Mouse (Mus musculus) liver, embryonic 11.5 days (tissue): ENCODE data around the gene Fank1. TPM values are rescaled to one million over a fixed set of nuclear protein-coding genes. Genes with fewer than 3 reads are reported as not detected.
"Not testable (repeated sequence)": the region's sequence is repeated elsewhere in the genome, so short reads cannot be mapped to it uniquely, and the experiment has no call there.

Experiments
- ATAC-seq: fragments of 200-750 bp; cut with Nextera tagmentation; replicated peaks from 2 replicates; pipeline ENCODE4 v1.8.0; 2017; ENCODE audit warnings: moderate number of reproducible peaks, mild to moderate bottlenecking, moderate TSS enrichment, moderate library complexity; ENCODE audit not compliant: low FRiP score
- DNase-seq: peaks from one replicate; pipeline ENCODE4 v3.0.0-alpha.2; 2017; ENCODE audit warnings: low spot score
- H3K27ac ChIP-seq: fragments of 300-500 bp; sonication (generic); 2 replicates; pipeline ENCODE4 v1.5.1; 2014; ENCODE audit warnings: mild to moderate bottlenecking, low read depth, low read length, control low read depth
- H3K27me3 ChIP-seq: fragments of 300-500 bp; sonication (generic); replicated peaks from 2 replicates; pipeline ENCODE4 v1.6.1; 2014; ENCODE audit warnings: low read length, mixed read lengths; ENCODE audit not compliant: control insufficient read depth, insufficient read depth
- H3K36me3 ChIP-seq: fragments of 300-500 bp; sonication (generic); 2 replicates; pipeline ENCODE4 v1.6.1; 2014; ENCODE audit warnings: mild to moderate bottlenecking, low read length, moderate library complexity, mixed read lengths; ENCODE audit not compliant: control insufficient read depth, insufficient read depth
- H3K4me1 ChIP-seq: fragments of 300-500 bp; sonication (generic); replicated peaks from 2 replicates; pipeline ENCODE4 v1.6.1; 2014; ENCODE audit warnings: low read length, mixed read lengths; ENCODE audit not compliant: control insufficient read depth, insufficient read depth
- H3K4me2 ChIP-seq: fragments of 300-500 bp; sonication (generic); 2 replicates; pipeline ENCODE4 v1.6.1; 2014; ENCODE audit warnings: mild to moderate bottlenecking, control low read depth, moderate library complexity
- H3K4me3 ChIP-seq: fragments of 300-500 bp; sonication (generic); 2 replicates; pipeline ENCODE4 v1.5.1; 2014; ENCODE audit warnings: low read depth, low read length, control low read depth
- H3K9ac ChIP-seq: fragments of 300-500 bp; sonication (generic); 2 replicates; pipeline ENCODE4 v1.6.1; 2014; ENCODE audit warnings: low read depth, low read length, control low read depth
- H3K9me3 ChIP-seq: fragments of 300-500 bp; sonication (generic); 2 replicates; pipeline ENCODE4 v1.6.1; 2016; ENCODE audit warnings: low read length, inconsistent platforms, mixed read lengths; ENCODE audit not compliant: control insufficient read depth
- WGBS: fragments of 180-500 bp; shearing (Covaris S2); extraction: QIAGEN DNeasy Blood & Tissue Kit; methylation state at CpG from one replicate; pipeline ENCODE4 v1.1.7; 2014; 5-methylcytosine and 5-hydroxymethylcytosine counted together
- polyA plus RNA-seq: library from polyadenylated mRNA; unstranded; fragments of >200 nt; fragmentation: Nextera tagmentation; extraction: Ambion mirVana; gene quantifications from 2 replicates; pipeline ENCODE4 v1.2.1, GENCODE M21; 2014

Fank1 gene
- polyA plus RNA-seq, 1 experiment from 2014 or later: not detected

DNA sequence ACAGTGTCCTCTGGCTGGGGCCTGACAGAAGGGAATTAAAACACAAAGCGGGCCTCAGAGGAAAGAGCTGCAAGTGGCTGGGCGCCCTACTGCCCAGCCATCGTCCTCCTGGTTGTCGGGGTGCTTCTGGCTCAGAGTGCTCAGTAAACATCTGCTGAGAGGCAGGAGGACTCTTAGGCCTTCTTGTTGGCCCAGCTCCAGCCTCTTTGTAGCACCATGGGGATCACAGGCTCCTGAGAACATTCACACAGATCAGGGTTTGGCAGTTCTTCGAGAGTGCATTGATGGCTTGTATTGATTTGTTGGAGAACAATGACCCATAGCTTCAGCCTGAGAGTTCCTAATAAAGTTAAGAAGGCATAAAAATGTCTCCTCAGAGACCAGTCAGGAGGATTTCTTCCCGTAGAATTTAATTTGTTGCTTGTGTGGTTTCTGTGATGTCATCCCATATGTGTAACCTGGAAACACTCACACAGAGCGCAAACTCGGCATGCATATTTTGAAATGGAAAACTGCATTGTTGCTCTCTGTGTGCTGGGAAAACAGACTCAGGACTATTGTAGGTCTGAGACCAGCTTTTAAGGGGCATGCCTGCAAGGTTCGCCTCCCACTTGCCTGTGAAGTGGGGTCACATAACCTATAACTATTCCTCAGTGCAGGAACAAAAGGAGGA lies 108.2 kb downstream of the Fank1 start:
- H3K9me3 ChIP-seq, H3K4me3 ChIP-seq: not testable (repeated sequence)
- WGBS: 88% methylated on average over 5 of the region's 9 CpGs

DNA sequence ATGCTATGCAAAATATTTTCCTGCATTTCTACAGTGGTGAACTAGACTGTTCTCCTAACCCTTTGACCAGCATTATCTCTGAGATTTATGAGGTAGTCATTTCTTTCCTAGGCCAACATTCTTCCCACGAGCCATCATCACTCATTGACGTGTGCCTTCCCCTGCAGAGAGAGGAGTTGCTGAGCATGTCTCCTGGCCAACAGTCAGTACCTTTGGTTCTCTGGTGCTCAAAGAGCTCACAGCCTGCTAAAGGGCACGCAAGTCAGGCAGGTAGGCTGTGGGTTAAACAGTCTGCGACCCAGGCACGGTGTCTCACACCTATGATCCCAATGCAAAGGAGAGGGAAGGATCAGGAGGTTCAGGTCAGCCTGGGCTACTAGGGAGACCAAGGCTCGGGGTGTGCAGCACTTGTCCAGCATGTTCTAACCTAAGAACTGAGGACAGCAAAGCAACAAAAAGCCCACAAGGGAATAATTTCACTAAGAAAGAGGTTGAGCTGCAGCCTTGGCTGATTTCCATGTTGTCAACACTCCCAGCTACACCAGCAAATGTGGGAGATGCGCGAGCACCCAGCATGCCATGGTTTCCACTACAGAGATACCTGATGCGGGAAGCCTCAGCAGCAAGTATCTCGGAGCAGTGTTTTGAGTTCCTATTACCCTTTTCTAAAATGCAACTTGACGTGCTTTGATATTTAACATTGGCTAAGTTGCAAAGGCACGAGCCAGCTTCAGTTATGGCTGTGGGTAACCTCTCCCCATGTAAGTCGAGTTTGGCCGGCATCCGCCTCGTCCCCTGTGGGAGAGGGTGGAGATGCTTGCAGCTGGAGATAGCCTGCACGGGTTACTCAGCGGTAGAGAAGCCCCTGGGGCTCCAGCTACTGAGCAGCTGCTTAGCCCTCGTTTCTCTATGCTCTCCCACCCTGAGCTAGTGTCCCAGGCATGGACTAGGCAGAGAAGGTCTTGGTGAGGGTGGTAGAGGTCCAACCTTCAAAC lies 112.6 kb downstream of the Fank1 start:
- DNase-seq (no peak), ATAC-seq (no peak)
- Histone ChIP-seq H3K4me3 (no peak overlapping the region), H3K36me3 (no peaks in the 10 kb centered on the region), H3K9me3 (no peaks in the 10 kb centered on the region), H3K4me2 (no peak overlapping the region), H3K27me3 (no peaks in the 10 kb centered on the region), H3K4me1 (no peaks in the 10 kb centered on the region), H3K27ac (no peak overlapping the region), H3K9ac (no peak overlapping the region)
- 77% methylated on average over 19 of the region's 19 CpGs for WGBS

More for the DNA sequence above, 108.2 kb downstream of the Fank1 start:
- H3K9ac ChIP-seq, DNase-seq, H3K27ac ChIP-seq, H3K4me1 ChIP-seq, H3K27me3 ChIP-seq, H3K36me3 ChIP-seq, H3K4me2 ChIP-seq, ATAC-seq: not testable (repeated sequence)

DNA sequence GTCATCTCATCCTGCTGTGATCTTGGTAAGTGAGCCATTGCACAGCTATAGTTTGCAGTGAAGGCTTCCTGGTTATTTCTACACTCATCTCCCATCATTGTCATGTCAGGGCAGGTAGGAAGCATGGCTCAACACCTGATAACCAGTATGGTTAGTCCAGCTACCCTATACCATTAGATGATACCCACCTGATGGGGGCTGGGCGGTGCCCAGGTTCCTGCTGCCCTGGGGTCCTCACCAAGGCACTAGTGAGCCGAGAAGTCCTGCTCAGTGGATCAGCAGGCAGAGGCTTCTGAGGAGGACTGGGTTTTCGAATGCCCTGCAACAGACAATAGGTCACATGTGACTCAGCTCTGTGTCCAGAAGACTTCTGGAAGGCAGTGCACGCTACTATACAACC lies 113.3 kb downstream of the Fank1 start:
- Histone ChIP-seq H3K9ac (no peak overlapping the region), H3K4me1 (no peaks in the 10 kb centered on the region), H3K27ac (no peak overlapping the region), H3K4me3 (no peak overlapping the region), H3K4me2 (no peak overlapping the region), H3K27me3 (no peaks in the 10 kb centered on the region), H3K36me3 (no peaks in the 10 kb centered on the region), H3K9me3 (no peaks in the 10 kb centered on the region)
- DNase-seq (no peak), ATAC-seq (no peak)
- 82% methylated on average over 4 of the region's 4 CpGs for WGBS

DNA sequence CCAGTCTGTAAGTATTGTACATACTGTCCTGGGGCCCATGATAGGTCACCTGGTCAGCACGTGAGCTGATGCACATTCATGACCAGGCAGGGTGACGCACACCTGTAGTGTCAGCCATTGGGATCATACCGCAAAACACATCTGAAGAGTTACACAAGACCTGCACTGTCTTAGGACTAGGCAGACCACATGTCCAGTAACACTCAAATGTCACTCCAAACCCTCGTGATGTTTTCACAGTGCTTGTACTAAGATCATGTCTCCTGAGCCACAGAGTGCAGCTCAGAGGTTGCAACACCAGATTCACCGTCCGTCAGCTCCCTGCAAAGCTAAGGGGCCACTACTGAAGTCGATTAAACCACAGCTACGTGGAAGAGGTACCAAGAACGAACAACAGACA lies 114.6 kb downstream of the Fank1 start:
- Histone ChIP-seq H3K4me2 (no peak overlapping the region), H3K9ac (no peak overlapping the region), H3K36me3 (no peaks in the 10 kb centered on the region), H3K4me1 (no peaks in the 10 kb centered on the region), H3K4me3 (no peak overlapping the region), H3K27me3 (no peaks in the 10 kb centered on the region), H3K27ac (no peak overlapping the region), H3K9me3 (no peaks in the 10 kb centered on the region)
- 85% methylated on average over 9 of the region's 9 CpGs for WGBS
- no peak for ATAC-seq
- DNase-seq: no peak

DNA sequence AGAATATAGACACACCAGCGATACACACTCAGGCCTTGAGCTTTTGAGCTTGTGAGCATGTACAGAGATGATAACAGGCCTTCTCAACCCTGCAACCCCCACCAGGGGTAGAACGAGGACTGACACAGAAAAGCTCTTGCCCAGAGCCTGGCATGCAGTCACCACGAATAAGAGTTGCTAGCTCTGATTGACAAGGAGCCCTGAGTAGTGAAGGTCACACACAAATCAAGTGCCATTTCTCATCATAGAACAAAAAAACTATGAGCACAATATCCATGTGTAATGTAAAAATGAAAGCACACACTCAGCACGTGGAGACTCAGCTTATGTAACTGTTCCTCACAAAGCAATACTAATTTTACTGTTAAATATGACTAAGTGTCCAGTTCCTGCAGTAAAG lies 115.1 kb downstream of the Fank1 start:
- 64% methylated on average over 4 of the region's 4 CpGs for WGBS
- Histone ChIP-seq H3K9me3 (no peaks in the 10 kb centered on the region), H3K9ac (no peak overlapping the region), H3K4me1 (no peaks in the 10 kb centered on the region), H3K27ac (no peak overlapping the region), H3K36me3 (no peaks in the 10 kb centered on the region), H3K4me2 (no peak overlapping the region), H3K27me3 (no peaks in the 10 kb centered on the region), H3K4me3 (no peak overlapping the region)
- ATAC-seq: no peak
- DNase-seq: no peak

DNA sequence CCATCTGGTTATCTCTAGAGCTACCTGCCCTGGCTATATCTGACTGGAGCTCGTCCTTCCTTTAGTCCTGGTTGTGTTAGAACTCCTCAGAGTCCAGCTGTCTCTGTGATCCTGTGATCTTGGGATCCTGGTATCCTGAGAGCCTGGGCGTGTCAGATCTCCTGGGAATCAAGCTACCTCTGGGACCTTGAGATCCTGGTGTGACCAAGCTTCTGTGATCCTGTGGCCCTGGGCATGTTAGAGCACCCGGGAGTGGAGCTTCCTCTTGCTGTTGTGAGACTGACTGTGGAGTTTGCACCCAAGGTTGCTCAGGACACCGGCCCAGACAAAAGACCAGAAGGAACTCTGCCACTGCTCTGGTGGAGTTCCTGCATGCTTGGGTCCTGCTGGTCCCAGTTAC lies 122.7 kb downstream of the Fank1 start:
- H3K9me3 ChIP-seq: no peaks in the 10 kb centered on the region
- no peaks in the 10 kb centered on the region for H3K4me1 ChIP-seq
- no peak for DNase-seq
- no peak overlapping the region for H3K4me2 ChIP-seq
- H3K4me3 ChIP-seq: no peak overlapping the region
- no peak overlapping the region for H3K27ac ChIP-seq
- H3K36me3 ChIP-seq: no peaks in the 10 kb centered on the region
- H3K27me3 ChIP-seq: no peaks in the 10 kb centered on the region
- 77% methylated on average over 4 of the region's 4 CpGs for WGBS
- H3K9ac ChIP-seq: no peak overlapping the region
- no peak for ATAC-seq

DNA sequence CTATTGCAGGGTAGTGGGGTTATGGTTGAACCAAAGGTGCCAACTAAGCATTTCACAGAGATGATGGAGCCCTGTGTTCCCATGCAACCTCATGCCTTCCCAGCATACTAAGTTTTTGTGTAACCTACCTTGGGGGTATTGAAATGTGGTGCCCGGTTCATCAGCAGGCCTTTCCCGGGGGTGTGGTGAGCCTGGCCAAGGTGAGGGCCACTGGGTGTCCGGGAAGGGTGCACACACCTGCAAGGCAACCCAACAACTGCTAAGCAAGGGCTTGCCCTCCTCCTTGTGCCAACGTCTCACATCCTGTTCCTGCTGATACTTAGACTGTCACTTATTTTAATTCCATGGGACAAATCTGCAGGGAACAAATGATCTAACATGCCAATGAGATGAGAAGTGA lies 132.3 kb downstream of the Fank1 start:
- DNase-seq (peak; percentile 20), ATAC-seq (no peak)
- WGBS: 87% methylated on average over 4 of the region's 4 CpGs
- no peaks in the 10 kb centered on the region for H3K27me3 ChIP-seq
- no peak overlapping the region for H3K4me2 ChIP-seq
- H3K4me3 ChIP-seq: no peak overlapping the region
- no peak overlapping the region for H3K9ac ChIP-seq
- no peaks in the 10 kb centered on the region for H3K36me3 ChIP-seq
- no peaks in the 10 kb centered on the region for H3K4me1 ChIP-seq
- no peak overlapping the region for H3K27ac ChIP-seq
- H3K9me3 ChIP-seq: no peaks in the 10 kb centered on the region

DNA sequence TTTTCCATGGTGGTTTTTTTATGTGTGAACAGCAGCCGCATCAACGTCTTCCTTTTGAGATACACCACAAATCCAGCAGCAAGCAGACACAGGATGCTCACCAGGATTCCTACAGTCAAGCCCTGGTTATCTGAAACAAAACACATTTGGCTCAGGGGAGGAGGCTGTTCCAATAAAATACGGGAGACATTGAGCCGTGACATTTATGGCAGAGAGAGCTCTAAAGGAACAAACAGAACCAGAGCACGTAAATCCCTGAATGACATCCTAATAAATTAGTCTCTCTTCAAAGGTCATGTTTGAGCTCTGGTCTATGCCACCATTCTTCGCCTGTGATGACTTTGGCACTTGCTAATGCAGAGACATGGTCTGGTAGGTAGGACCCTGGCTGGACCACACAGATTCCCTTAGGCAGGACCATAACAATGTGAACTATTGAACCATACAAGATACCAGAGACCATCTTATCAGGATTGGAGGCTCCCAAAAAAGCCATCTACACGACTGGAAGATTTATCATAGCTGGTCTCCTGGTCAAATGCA lies 133.2 kb downstream of the Fank1 start:
- 66% methylated on average over 7 of the region's 7 CpGs for WGBS
- Histone ChIP-seq H3K4me3 (no peak overlapping the region), H3K4me1 (no peaks in the 10 kb centered on the region), H3K27me3 (no peaks in the 10 kb centered on the region), H3K27ac (no peak overlapping the region), H3K36me3 (no peaks in the 10 kb centered on the region), H3K9ac (no peak overlapping the region), H3K9me3 (no peaks in the 10 kb centered on the region), H3K4me2 (no peak overlapping the region)
- DNase-seq: no peak
- no peak for ATAC-seq
